Comparison of ENCODE assay signal across 7 mouse cellular contexts in the genomic region with DNA sequence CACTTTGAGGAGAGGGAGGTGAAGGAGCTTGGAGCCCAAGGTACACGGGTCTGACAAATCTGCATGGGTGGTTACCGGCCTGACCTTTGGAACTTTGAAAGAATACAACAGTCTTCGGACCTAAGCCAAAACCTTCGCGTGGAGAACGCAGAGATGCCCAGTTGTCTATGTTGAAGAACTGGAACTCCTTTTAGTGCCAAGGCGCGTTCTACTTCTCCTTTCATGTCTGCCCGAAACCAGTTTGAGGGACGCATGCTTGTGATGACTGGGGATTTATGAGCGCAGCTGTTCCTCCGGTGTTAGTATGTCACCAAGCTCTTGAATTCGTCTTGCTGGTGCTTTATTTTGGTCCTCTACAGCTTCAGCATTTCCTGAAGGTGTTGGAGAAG. TPM values are rescaled to one million over a fixed set of nuclear protein-coding genes. Genes with fewer than 3 reads are reported as not detected.
DNase-seq lines count a peak whose midpoint lies in the region; ATAC-seq and TF ChIP-seq lines count a peak whose summit lies in the region.

No protein-coding gene starts in this region.

- in situ Hi-C loops in CH12.LX (cut with MboI; ENCODE audit: low pct_ligation_motif_present, low pct_unique_long_range_greater_than_20kb, low sequenced_read_pairs), result no loop called here

- no peak for ATAC-seq in heart, embryonic 16.5 days (replicated peaks; ENCODE audit: extremely low read depth, insufficient read depth, low FRiP score)
- no peak for ATAC-seq in limb, embryonic 15.5 days (ENCODE audit: insufficient number of reproducible peaks, low FRiP score, low TSS enrichment, low read depth)
- ATAC-seq in neutrophil, adult 5-6 weeks (ENCODE audit: extremely low read depth, insufficient number of reproducible peaks, low FRiP score, poor library complexity, severe bottlenecking), result peak; percentile 22; the same call in 1 of the 2 replicates
- no peak for ATAC-seq in megakaryocyte-erythroid progenitor cell, adult 5-6 weeks (replicated peaks; ENCODE audit: low FRiP score, low TSS enrichment, poor library complexity, severe bottlenecking)

- H3K4me1 ChIP-seq in CH12.LX (ENCODE audit: control insufficient read depth in 1 of 2, insufficient read depth in 2 of 2), result peaks cover 20 to 81% of the 10 kb centered on the region in 2 experiments
- H3K4me1 ChIP-seq in heart, embryonic 16.5 days (ENCODE audit: control insufficient read depth, insufficient read depth, low read length), result peaks cover 35% of the 10 kb centered on the region
- H3K4me1 ChIP-seq in limb, embryonic 15.5 days, result peaks cover 41% of the 10 kb centered on the region

- no peaks in the 10 kb centered on the region for H3K27me3 ChIP-seq in CH12.LX (replicated peaks)
- no peaks in the 10 kb centered on the region for H3K27me3 ChIP-seq in heart, embryonic 16.5 days (ENCODE audit: control insufficient read depth, insufficient read depth, low read length)
- H3K27me3 ChIP-seq in limb, embryonic 15.5 days, result no peaks in the 10 kb centered on the region

- DNase-seq in 416B (ENCODE audit: low read depth) (peak; percentile 47), CH12.LX (ENCODE audit: extremely low read depth) (peak; percentile 77)
- no peak for DNase-seq in ovary, adult 18-20 months (ENCODE audit: low spot score)

- TF ChIP-seq POLR2A in CH12.LX (IDR thresholded peaks at IDR 0.05; ENCODE audit: low read depth, low read length), result no peak

- TF ChIP-seq RAD21 in CH12.LX (IDR thresholded peaks at IDR 0.05; ENCODE audit: low read depth, low read length), result no peak

- TF ChIP-seq EP300 in CH12.LX (IDR thresholded peaks at IDR 0.05; ENCODE audit: low read length), result peak; percentile 49; the same call in 1 of the 2 replicates

- no peaks in the 10 kb centered on the region for H3K9me3 ChIP-seq in CH12.LX (replicated peaks; ENCODE audit: low read length)
- H3K9me3 ChIP-seq in heart, embryonic 16.5 days (replicated peaks; ENCODE audit: control insufficient read depth, low read length), result no peaks in the 10 kb centered on the region
- no peaks in the 10 kb centered on the region for H3K9me3 ChIP-seq in limb, embryonic 15.5 days

- peak overlapping the region; percentile 54 for H3K27ac ChIP-seq in CH12.LX (ENCODE audit: insufficient read depth, low read depth)
- H3K27ac ChIP-seq in heart, embryonic 16.5 days (ENCODE audit: low read length), result 0 out of 2 replicates have a peak overlapping the region, but pooled peaks have one; percentile 10
- peak overlapping the region; percentile 67 for H3K27ac ChIP-seq in limb, embryonic 15.5 days

- peaks cover 54% of the 10 kb centered on the region for H3K79me2 ChIP-seq in CH12.LX (replicated peaks; ENCODE audit: control insufficient read depth, extremely low read depth, insufficient read depth, poor library complexity, severe bottlenecking)

- peak overlapping the region; percentile 88 for H3K4me2 ChIP-seq in CH12.LX (ENCODE audit: insufficient read depth, low read depth, poor library complexity, severe bottlenecking)
- H3K4me2 ChIP-seq in heart, embryonic 16.5 days (ENCODE audit: low read depth, low read length), result peak overlapping the region; percentile 84
- peak overlapping the region; percentile 86 for H3K4me2 ChIP-seq in limb, embryonic 15.5 days

- peak overlapping the region; percentile 42 for H3K9ac ChIP-seq in CH12.LX (ENCODE audit: insufficient read depth, low read depth)
- peak overlapping the region; percentile 76 for H3K9ac ChIP-seq in heart, embryonic 16.5 days (ENCODE audit: low read length)
- no peak overlapping the region for H3K9ac ChIP-seq in limb, embryonic 15.5 days

- H3K36me3 ChIP-seq in CH12.LX (replicated peaks in 1 of 2; ENCODE audit: control insufficient read depth in 1 of 2, insufficient read depth in 1 of 2, low read length in 1 of 2), result peaks cover 3 to 16% of the 10 kb centered on the region in 2 experiments
- H3K36me3 ChIP-seq in heart, embryonic 16.5 days (ENCODE audit: control insufficient read depth, insufficient read depth), result no peaks in the 10 kb centered on the region
- H3K36me3 ChIP-seq in limb, embryonic 15.5 days, result no peaks in the 10 kb centered on the region

- WGBS in heart, embryonic 16.5 days, result 70% methylated on average over 13 of the region's 13 CpGs
- WGBS in limb, embryonic 15.5 days, result 68% methylated on average over 13 of the region's 13 CpGs

- dilution Hi-C loops in CH12.LX (cut with MboI; ENCODE audit: extremely low pct_ligation_motif_present, extremely low pct_unique_long_range_greater_than_20kb, low sequenced_read_pairs), result no loop called here

- no peak for TF ChIP-seq CTCF in CH12.LX (conservative IDR thresholded peaks at IDR 0.05 in 1 of 2, IDR thresholded peaks at IDR 0.05 in 1 of 2; ENCODE audit: low read depth in 2 of 2, low read length in 2 of 2)

- H3K4me3 ChIP-seq in CH12.LX (replicated peaks in 1 of 3; ENCODE audit: low read depth in 2 of 3, low read length in 2 of 3, poor library complexity in 1 of 3), result peak overlapping the region; percentile 65 to 96 (median 72)
- H3K4me3 ChIP-seq in heart, embryonic 16.5 days (ENCODE audit: low read length), result peak overlapping the region; percentile 76
- H3K4me3 ChIP-seq in limb, embryonic 15.5 days, result peak overlapping the region; percentile 71

TF ChIP-seq in CH12.LX, 34 proteins besides CTCF, POLR2A, EP300 and RAD21 (continues in another document):
- TF ChIP-seq KAT2A (IDR thresholded peaks at IDR 0.05; ENCODE audit: insufficient replicate concordance, low read length), result no peak
- TF ChIP-seq JUN (IDR thresholded peaks at IDR 0.05; ENCODE audit: insufficient read depth, low read depth, low read length), result no peak
- TF ChIP-seq IRF4 (IDR thresholded peaks at IDR 0.05; ENCODE audit: low read depth, low read length), result peak; percentile 47
- TF ChIP-seq ZKSCAN1 (IDR thresholded peaks at IDR 0.05; ENCODE audit: borderline replicate concordance, low read depth, low read length), result no peak
- no peak for TF ChIP-seq UBTF (IDR thresholded peaks at IDR 0.05; ENCODE audit: low read depth, low read length)
- peak; percentile 37 for TF ChIP-seq TCF12 (IDR thresholded peaks at IDR 0.05; ENCODE audit: low read depth, low read length)
- TF ChIP-seq ZC3H11A (IDR thresholded peaks at IDR 0.05; ENCODE audit: low read depth, low read length), result no peak
- TF ChIP-seq ZMIZ1 (IDR thresholded peaks at IDR 0.05; ENCODE audit: low read depth, low read length), result no peak
- no peak for TF ChIP-seq HCFC1 (IDR thresholded peaks at IDR 0.05; ENCODE audit: low read depth, low read length)
- TF ChIP-seq PAX5 (IDR thresholded peaks at IDR 0.05; ENCODE audit: low read length), result no peak
- TF ChIP-seq ETS1 (conservative IDR thresholded peaks at IDR 0.05; ENCODE audit: low read depth, low read length), result no peak; the same call in 1 of the 2 replicates

RNA-seq across cellular contexts. Expression of a gene that starts 1.0 kb away (rescaled TPM):
- total RNA-seq in CH12.LX (2012; rRNA removed) (52.2 and 60.9 TPM in 2 replicates), CH12.LX (2014; rRNA removed) (38.6 and 46.4 TPM in 2 replicates)
- 77.2 and 91.6 TPM in 2 replicates for polyA plus RNA-seq in CH12.LX (2012; ENCODE audit: insufficient read length, low read depth)
- 52.3 and 53.4 TPM in 2 replicates for polyA plus RNA-seq in heart, embryonic 16.5 days (2015; fragmentation: Nextera tagmentation; extraction: Ambion mirVana)
- polyA plus RNA-seq in limb, embryonic 15.5 days (2015; fragmentation: Nextera tagmentation; extraction: Ambion mirVana), result 86.4 and 94.3 TPM in 2 replicates
- total RNA-seq in neutrophil, adult 5-6 weeks (2017), result 28.9 and 34.9 TPM in 2 replicates
- 21.5 and 45.2 TPM in 2 replicates for total RNA-seq in megakaryocyte-erythroid progenitor cell, adult 5-6 weeks (2014; fragmentation: Nextera tagmentation)
- total RNA-seq in megakaryocyte-erythroid progenitor cell, adult 5-6 weeks (2017), result 10.1 and 22.2 TPM in 2 replicates

RNA-seq across cellular contexts. Expression of a gene that starts 9.1 kb away (rescaled TPM):
- total RNA-seq in CH12.LX (2012; rRNA removed) (28.6 and 33.2 TPM in 2 replicates), CH12.LX (2014; rRNA removed) (28.2 and 29.0 TPM in 2 replicates)
- 36.7 and 37.3 TPM in 2 replicates for polyA plus RNA-seq in CH12.LX (2012; ENCODE audit: insufficient read length, low read depth)
- polyA plus RNA-seq in heart, embryonic 16.5 days (2015; fragmentation: Nextera tagmentation; extraction: Ambion mirVana), result 89.8 and 95.6 TPM in 2 replicates
- polyA plus RNA-seq in limb, embryonic 15.5 days (2015; fragmentation: Nextera tagmentation; extraction: Ambion mirVana), result 37.9 and 49.8 TPM in 2 replicates
- 8.1 and 11.9 TPM in 2 replicates for total RNA-seq in neutrophil, adult 5-6 weeks (2017)
- 13.5 and 16.6 TPM in 2 replicates for total RNA-seq in megakaryocyte-erythroid progenitor cell, adult 5-6 weeks (2014; fragmentation: Nextera tagmentation)
- 6.6 and 6.7 TPM in 2 replicates for total RNA-seq in megakaryocyte-erythroid progenitor cell, adult 5-6 weeks (2017)

RNA-seq across cellular contexts. Expression of a gene that starts 24.4 kb away (rescaled TPM):
- total RNA-seq in CH12.LX (2012; rRNA removed) (10.6 and 11.8 TPM in 2 replicates), CH12.LX (2014; rRNA removed) (8.3 and 9.3 TPM in 2 replicates)
- 9.2 and 10.2 TPM in 2 replicates for polyA plus RNA-seq in CH12.LX (2012; ENCODE audit: insufficient read length, low read depth)
- 12.7 and 13.4 TPM in 2 replicates for polyA plus RNA-seq in heart, embryonic 16.5 days (2015; fragmentation: Nextera tagmentation; extraction: Ambion mirVana)
- 26.8 and 27.5 TPM in 2 replicates for polyA plus RNA-seq in limb, embryonic 15.5 days (2015; fragmentation: Nextera tagmentation; extraction: Ambion mirVana)
- total RNA-seq in neutrophil, adult 5-6 weeks (2017), result 13.8 and 15.0 TPM in 2 replicates
- total RNA-seq in megakaryocyte-erythroid progenitor cell, adult 5-6 weeks (2014; fragmentation: Nextera tagmentation), result 12.1 and 12.7 TPM in 2 replicates
- 9.2 and 10.0 TPM in 2 replicates for total RNA-seq in megakaryocyte-erythroid progenitor cell, adult 5-6 weeks (2017)

RNA-seq across cellular contexts. Expression of a gene that starts 27.5 kb away (rescaled TPM):
- 10.5 and 11.4 TPM in 2 replicates for total RNA-seq in CH12.LX (2012; rRNA removed)
- total RNA-seq in CH12.LX (2014; rRNA removed), result 1.8 and 2.6 TPM in 2 replicates
- 10.0 and 11.8 TPM in 2 replicates for polyA plus RNA-seq in CH12.LX (2012; ENCODE audit: insufficient read length, low read depth)
- 17.9 and 20.1 TPM in 2 replicates for polyA plus RNA-seq in heart, embryonic 16.5 days (2015; fragmentation: Nextera tagmentation; extraction: Ambion mirVana)
- polyA plus RNA-seq in limb, embryonic 15.5 days (2015; fragmentation: Nextera tagmentation; extraction: Ambion mirVana), result 21.2 and 23.2 TPM in 2 replicates
- total RNA-seq in neutrophil, adult 5-6 weeks (2017), result 34.4 and 39.3 TPM in 2 replicates
- total RNA-seq in megakaryocyte-erythroid progenitor cell, adult 5-6 weeks (2014; fragmentation: Nextera tagmentation), result 8.7 and 16.7 TPM in 2 replicates
- total RNA-seq in megakaryocyte-erythroid progenitor cell, adult 5-6 weeks (2017), result 2.6 and 3.8 TPM in 2 replicates

RNA-seq across cellular contexts. Expression of a gene that starts 40.6 kb away (rescaled TPM):
- 179 and 203 TPM in 2 replicates for total RNA-seq in CH12.LX (2012; rRNA removed)
- 229 and 257 TPM in 2 replicates for total RNA-seq in CH12.LX (2014; rRNA removed)
- polyA plus RNA-seq in CH12.LX (2012; ENCODE audit: insufficient read length, low read depth), result 255 and 279 TPM in 2 replicates
- 1,790 and 1,803 TPM in 2 replicates for polyA plus RNA-seq in heart, embryonic 16.5 days (2015; fragmentation: Nextera tagmentation; extraction: Ambion mirVana)
- 411 and 426 TPM in 2 replicates for polyA plus RNA-seq in limb, embryonic 15.5 days (2015; fragmentation: Nextera tagmentation; extraction: Ambion mirVana)
- total RNA-seq in neutrophil, adult 5-6 weeks (2017), result 31.7 and 34.9 TPM in 2 replicates
- total RNA-seq in megakaryocyte-erythroid progenitor cell, adult 5-6 weeks (2014; fragmentation: Nextera tagmentation), result 479 and 484 TPM in 2 replicates
- total RNA-seq in megakaryocyte-erythroid progenitor cell, adult 5-6 weeks (2017), result 60.4 and 80.0 TPM in 2 replicates

Comparison
In these comparisons a context has a peak if more than half of its experiments do, and no peak if none do; other contexts are left out.
1. H3K27ac ChIP-seq: peak in every context shown above with its lines; median percentile 67 in limb, embryonic 15.5 days; 54 in CH12.LX; 10 in heart, embryonic 16.5 days.